Mouse (Mus musculus): ENCODE measurements around the gene Cd81.

DNA sequence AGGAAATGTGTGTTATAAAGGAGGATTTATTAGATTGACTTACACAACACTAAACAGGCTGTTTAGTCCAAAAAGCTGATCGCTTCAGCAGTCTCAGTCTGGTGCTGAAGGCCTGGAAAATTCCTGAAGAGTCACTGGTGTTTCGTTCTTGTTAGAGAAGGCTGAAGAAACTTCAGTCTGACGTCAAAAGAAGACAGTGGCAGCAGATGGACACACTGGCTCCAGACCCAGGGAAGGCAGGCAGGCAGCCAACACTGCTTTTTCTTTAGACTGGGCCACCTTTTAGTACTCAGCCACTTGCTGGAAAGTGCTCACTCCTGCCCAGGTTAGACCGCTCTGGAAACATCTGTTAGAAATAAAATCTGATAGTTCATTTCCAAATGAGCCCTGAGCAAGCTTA is 19.0 kb upstream of the Cd81 start:
- TF ChIP-seq POLR2A (IDR thresholded peaks at IDR 0.05; ENCODE audit: borderline replicate concordance, control insufficient read depth, low read depth, low read length), result no peak
- TF ChIP-seq CTCF (IDR thresholded peaks at IDR 0.05; ENCODE audit: control insufficient read depth, insufficient read depth, low read length), result no peak

All from bone marrow, adult 2 months (tissue).